Mouse (Mus musculus) ES-E14 (cell line): Measurements from ENCODE around the gene Zfr.

Experiments
- CHD2 ChIP-seq: IDR thresholded peaks from 2 replicates; pipeline ENCODE4 v1.6.1; 2014; ENCODE audit warnings: mild to moderate bottlenecking, low read depth, low read length, inconsistent platforms
- HCFC1 ChIP-seq: IDR thresholded peaks from 2 replicates; pipeline ENCODE4 v1.6.1; 2012; ENCODE audit warnings: low read length, inconsistent platforms, borderline replicate concordance; ENCODE audit not compliant: insufficient read depth
- ZC3H11A ChIP-seq: IDR thresholded peaks from 2 replicates; pipeline ENCODE4 v1.6.1; 2012; ENCODE audit warnings: low read depth, mild to moderate bottlenecking, inconsistent platforms, low read length, borderline replicate concordance
- ZNF384 ChIP-seq: IDR thresholded peaks from 2 replicates; pipeline ENCODE4 v1.6.1; 2012; ENCODE audit warnings: low read depth, low read length, inconsistent platforms

DNA sequence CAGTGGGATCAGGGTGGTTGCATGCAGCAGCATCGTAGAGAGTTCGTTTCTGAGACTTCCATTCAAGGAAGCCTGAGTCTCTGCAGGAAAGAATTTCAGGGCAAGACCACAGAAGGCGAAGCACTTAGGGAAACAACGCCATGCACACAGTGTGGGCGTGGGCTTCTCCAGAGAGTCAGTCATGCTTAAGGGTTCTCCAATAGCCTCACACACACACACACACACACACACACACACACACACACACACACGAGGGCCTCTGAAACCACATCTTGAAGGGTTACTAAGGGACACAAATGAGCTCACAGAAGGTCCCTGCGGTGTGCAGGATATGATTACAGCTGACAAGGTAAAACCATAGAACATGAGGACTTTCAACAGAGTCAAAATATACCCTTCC lies 27.5 kb upstream of the Zfr start:
- TF ChIP-seq ZC3H11A (no peak), ZNF384 (no peak), HCFC1 (no peak), CHD2 (no peak)
